Mouse (Mus musculus) retina, adult 2 months (tissue): ENCODE measurements around the gene Tmem30c.
A peak's percentile ranks its signal among the peaks of the same experiment; 100 is the strongest.

Experiments
- DNase-seq: peaks from one replicate; pipeline ENCODE4 v3.0.0-alpha.2; 2012; ENCODE audit warnings: low read depth, low spot score

Gene Tmem30c

GRCm38 (mm10) chr16:57295216-57295934 lies 2.7 kb upstream of the Tmem30c start:
- DNase-seq: no peak

- DNase-seq: no peak
These were observed 369 bp downstream of the Tmem30c start for GRCm38 (mm10) chr16:57292296-57292695.

- DNase-seq: no peak
These were observed 969 bp downstream of the Tmem30c start for GRCm38 (mm10) chr16:57291696-57292095.

- no peak for DNase-seq
These were observed 11.2 kb downstream of the Tmem30c start for GRCm38 (mm10) chr16:57281417-57281816.

DNA sequence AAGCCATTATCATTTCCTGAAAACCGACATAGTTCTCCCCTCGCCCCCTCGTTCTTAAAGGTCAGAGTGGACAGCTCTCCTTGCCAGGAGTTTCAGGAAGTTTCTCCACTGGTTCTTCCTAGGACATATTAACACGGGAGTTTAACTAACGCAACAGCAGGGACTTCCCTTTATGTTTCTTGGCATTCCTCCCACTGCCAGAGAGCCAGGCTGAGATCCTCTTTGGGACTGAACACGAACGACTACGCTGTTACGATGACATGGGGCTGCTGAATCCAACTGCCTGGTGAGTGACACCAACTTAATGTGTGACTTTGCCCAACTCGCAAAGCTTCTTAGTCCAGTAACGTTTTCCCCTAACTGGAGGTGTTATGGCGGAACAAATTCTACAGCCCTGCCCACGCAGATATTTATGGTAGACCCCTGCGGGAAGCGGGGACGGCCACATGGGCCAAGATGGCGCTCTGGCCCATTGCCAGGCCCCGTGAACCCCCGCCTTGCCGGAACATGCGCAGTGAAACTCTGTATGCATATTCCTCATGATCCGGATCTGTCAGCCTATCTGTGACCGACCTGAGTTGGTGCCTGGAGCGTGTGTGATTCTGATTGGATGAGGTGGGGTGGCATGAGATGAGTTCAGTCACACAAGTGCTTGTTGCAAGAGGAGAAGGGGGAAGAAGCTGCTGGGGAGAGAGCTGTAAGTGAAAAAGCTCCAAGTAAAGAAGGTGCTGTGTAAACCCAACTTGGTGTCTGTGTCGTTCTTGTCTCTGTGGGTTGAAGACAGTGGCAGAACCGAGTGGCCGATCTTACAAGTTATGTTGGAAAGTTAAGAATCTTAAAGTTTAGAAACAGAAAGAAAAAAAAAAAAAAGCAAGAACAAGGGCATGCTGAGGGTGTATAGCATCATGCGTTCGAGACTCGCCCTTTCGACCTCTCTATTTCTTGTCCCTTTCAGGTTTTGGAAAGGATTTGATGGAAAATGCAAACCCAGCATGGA lies 12.1 kb downstream of the Tmem30c start:
- no peak for DNase-seq

DNA sequence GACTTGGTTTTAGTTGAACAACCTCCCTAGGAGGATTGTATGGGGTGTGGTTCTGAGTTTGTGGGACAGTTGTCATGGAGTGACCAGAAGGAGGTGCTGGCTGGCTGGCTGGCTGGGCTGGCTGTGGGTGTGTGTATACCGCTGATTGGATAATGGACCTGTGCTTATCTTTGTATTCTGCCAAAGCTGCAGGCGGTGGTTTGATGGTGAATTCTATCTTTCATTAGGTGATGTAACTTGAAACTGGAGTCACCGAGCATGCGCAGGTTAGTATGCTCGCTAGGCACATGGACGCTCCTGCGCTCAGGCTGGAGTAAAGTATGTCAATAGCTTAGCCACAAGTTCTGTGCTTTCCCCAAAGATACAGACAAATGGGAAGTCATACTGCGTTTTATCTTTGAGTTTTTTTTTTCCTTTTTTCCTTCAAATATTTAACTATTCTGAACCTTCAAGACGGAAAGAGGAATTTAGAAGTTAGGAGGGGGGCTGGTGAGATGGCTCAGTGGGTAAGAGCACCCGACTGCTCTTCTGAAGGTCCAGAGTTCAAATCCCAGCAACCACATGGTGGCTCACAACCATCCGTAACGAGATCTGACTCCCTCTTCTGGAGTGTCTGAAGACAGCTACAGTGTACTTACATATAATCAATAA lies 13.6 kb downstream of the Tmem30c start:
- no peak for DNase-seq

DNA sequence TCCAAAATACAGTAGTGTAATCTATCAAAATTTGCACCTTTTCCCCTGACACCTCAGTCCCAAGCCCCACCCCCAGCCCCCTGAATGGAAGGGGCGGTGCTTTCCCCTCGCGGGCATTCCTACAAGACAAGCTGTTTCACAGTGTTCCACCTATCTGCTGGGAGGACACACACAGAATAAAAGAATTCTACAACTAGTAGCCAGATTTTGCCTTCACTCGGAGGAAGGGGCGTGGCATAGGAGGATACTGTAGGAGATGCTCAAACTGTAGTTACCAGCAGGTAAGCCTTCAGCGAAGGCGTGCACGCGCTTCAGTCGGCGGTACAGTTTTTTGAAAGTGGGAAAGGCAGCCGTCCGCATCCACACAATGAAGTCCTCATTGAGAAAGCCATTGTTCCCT lies 22.9 kb downstream of the Tmem30c start:
- no peak for DNase-seq

DNA sequence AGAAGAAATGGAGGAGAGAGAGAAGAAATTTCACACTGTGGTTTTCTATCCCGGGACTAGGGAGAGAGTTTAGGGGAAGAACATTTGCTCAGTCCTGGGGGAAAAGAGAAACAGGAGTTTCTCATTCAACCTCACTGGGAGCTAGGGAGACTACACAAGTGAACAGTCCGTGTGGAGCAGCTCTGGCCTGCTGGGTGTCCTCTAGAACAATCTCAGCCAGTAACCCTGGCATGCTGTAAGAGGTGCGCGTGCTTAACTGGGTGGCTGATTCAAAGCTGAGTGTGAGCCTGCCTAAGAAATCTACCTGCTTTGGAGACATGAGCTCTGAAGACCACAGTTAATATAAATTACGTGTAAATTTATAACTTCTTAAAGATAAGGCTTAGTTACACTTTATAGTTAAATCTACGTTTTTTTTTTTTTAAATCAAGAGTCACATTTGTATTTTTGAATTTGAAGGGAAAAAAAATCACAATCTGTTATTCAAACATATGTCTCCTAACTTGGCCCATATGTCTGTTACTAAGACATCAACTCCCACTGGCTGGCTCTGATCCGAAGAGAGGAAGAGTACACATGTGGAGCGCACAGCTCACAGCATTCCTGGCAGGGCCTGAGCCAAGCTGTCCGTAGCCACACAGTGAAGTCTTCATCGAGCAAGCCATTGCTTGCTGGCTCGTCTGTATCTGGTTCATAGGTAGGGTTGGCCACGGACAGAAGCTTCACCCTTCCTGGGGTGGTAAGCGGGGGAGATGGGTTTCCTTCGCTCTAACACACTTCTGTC lies 24.4 kb downstream of the Tmem30c start:
- no peak for DNase-seq

DNA sequence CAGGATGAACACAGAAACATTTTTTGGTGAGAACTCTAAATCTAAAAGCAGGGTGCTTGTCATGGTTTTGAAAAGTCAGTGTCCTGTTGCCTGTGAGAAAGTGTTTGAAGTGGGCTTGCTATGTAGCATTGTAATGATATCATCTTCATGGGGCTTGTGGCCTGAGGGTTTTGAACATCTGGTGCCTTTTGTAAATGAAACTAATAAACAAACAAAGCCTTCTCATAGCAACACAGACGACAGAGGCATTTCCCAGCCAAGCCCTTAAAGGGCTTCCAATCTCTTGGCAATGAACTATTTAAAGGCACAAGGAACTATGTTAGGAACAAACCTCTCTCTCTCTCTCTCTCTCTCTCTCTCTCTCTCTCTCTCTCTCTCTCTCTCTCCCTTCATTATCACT lies 25.6 kb downstream of the Tmem30c start:
- no peak for DNase-seq

- no peak for DNase-seq
These were observed 32.5 kb downstream of the Tmem30c start for GRCm38 (mm10) chr16:57260152-57260551.

DNA sequence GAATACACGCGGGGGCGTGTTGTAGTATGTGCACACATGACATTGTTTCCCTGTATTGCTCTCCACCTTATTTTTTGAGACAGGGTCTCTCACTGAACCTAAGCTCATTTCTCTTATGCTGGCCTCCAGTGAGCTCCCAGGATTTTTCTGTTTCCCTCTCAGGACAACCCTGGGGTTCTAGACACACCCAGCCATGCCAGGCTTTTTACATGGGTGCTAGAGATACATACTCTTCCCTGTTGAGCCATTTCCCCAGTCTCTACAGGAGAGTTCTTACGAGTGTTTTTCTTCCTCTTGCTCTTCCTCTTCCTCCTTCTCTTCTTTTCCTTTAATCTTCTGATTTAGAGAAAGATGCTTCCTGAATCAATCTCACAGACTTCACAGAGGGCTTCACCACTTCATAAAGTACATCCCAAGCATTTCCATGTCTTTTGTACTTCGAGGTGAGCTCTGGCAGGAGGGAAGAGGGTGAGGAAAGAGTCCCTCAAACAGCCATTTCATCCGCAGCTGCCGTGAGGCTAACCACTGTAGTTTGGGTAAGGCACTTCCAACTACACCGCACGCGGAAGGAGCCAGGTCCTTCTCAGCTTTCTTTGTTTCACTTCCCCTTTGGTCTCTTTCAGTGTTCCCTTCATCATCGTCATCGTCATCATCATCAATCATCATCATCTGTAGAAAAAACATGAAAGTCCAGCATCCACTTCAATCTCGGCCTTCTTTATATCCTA lies 33.1 kb downstream of the Tmem30c start:
- no peak for DNase-seq

DNA sequence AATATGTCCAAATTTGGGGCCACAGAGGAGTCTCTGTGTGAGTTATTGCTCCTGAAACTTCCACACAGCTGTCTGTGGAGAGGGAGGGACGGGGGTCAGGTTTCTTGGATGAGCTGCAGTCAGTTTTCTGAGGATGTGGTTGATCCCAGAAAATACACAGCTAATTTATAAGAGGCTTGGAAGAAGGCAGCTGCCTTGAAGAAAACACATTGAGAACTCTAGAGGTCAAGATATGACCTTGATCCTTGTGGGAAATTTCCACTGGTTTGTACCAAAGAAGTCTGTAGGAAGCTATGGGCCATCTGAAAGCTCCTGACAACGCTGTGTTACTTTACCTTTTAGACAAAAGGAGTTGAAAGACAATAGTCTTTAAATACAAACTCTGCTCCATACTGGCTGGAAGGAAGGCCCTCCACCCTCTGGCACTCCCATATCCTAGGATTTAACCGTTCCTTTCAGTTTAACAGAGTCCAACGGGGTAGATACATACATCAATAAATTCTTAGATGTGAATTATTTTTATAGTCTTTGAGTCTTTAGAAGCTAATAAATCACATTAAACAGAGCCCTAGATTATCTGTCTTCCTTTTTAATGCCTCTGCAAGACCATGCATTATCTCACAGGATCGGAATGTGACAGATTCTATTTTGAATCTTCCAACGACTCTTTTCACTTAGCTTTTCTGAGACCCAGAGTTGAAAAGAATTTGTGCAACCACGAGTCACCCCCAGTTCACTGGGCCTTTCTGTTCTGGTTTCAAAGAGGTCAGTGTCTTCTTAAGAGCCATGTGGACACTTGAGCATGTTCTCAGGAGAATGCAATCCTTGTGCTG lies 40.9 kb downstream of the Tmem30c start:
- DNase-seq: no peak

- DNase-seq: no peak
These were observed 41.7 kb downstream of the Tmem30c start for GRCm38 (mm10) chr16:57250991-57251390.

DNA sequence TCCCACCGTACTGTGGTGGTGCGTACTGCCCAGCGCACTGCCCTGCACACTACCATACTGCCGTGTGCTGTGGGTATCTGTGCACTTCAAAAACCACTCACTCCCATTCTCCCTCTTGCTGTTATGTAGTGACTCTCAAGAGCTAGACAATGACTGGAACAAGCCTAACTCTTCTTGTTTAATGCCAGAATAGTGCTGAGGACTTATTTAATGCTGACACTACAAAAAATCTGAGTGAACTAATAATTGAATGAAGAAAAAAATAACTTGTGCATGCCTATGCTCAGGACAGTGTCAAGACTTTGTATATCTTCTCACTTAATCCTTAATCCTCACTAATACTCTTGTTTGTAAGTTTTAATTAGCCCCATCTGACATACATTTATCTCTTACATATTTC lies 45.2 kb downstream of the Tmem30c start:
- DNase-seq: no peak

GRCm38 (mm10) chr16:57246596-57246995 lies 46.1 kb downstream of the Tmem30c start:
- no peak for DNase-seq

DNA sequence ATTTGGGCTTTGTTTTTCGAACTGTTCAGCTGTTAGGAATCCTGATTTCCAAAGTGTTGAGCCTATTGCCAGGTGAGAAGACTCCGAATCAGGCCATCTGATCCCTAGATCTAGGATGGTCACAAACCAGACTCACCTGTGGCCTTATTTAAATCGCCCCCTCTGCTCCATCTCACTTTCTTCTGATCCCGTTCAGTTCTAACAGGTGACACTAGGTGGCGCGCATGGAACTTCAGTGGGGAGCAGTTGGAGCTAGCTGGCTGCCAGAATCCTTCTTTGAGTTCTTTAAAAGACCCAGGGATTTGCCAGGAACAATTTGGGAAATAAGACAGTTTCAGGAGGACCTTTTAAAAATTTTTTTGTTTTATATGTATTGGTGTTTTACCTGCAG lies 48.8 kb downstream of the Tmem30c start:
- DNase-seq: peak; percentile 41

- DNase-seq: no peak
These were observed 49.3 kb downstream of the Tmem30c start for GRCm38 (mm10) chr16:57243205-57243857.

- no peak for DNase-seq
These were observed 49.8 kb downstream of the Tmem30c start for GRCm38 (mm10) chr16:57242857-57243204.

- no peak for DNase-seq
These were observed 56.7 kb downstream of the Tmem30c start for GRCm38 (mm10) chr16:57235871-57236510.
